ENCODE assay signal across 8 mouse cellular contexts in the genomic region with DNA sequence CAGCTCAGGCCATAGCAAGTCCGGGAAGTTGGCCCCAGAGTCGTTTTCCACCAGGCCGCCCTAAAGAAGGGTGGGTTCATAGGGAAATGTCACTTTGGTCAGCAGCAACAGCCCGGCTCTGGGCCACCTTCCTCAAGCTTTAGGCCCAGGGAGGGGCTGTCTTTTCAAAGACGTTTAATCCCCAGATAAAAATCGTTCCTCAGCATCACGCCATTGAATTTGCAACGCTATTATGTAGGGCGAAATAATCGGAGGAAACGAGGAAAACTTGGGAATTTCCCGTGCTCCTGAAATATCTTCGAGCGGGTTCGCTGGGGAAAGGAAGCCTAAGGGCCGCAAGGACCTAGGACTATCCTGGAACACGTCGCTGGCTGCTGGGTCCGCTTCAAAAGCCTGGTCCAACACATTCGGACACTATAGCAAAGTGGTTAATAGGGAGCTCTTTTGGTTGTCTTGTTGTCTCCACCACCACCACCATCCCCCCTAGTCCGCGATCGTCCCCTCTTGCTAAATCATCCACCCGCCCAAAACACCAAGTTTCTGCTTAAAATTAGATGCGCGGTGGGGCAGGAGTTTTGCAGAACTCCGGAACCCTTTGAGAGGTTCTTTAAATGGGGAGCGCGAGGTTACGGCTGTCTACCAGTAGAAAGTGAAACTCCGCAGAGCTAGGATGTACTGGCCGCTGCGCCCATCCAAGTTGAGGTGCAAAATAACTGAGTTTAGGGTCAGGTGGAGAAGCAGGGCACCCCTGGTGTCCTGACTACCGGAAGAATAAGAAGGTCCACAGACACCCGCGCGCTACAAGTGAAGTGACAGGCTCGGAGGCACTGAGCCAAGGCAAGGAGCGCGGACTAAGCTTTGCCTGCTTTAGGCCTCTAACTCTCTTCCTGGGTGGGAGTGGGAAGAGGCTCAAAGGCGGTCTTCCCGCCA. TPM values are rescaled to one million over a fixed set of nuclear protein-coding genes. Genes with fewer than 3 reads are reported as not detected.
A peak's percentile ranks its signal among the peaks of the same experiment; 100 is the strongest.
DNase-seq lines count a peak whose midpoint lies in the region; TF ChIP-seq lines count a peak whose summit lies in the region.

No protein-coding gene starts in this region.

- no peak for TF ChIP-seq CTCF in bone marrow macrophage, adult 2 months (IDR thresholded peaks at IDR 0.05; ENCODE audit: low read depth, low read length)

- H3K4me1 ChIP-seq in bone marrow macrophage, adult 2 months (ENCODE audit: control insufficient read depth, insufficient read depth, low read length): no peaks in the 10 kb centered on the region

- DNase-seq in adrenal gland, postnatal 10 days: peak; percentile 17
- DNase-seq in adrenal gland, adult 8-10 months: no peak
- peak; percentile 44 for DNase-seq in heart, adult 8-10 months (ENCODE audit: low spot score)
- peak; percentile 34 to 48 for DNase-seq in kidney, postnatal 4 days
- peak; percentile 71 for DNase-seq in neural tube, embryonic 10.5 days (ENCODE audit: extremely low spot score, low spot score)
- no peak for DNase-seq in urinary bladder, postnatal 36 days (ENCODE audit: low spot score in 2 of 2)
- no peak for DNase-seq in cerebellum, adult 18-20 months

- H3K27ac ChIP-seq in bone marrow macrophage, adult 2 months (ENCODE audit: insufficient read depth, low read depth, low read length): no peak overlapping the region

- no peak for TF ChIP-seq POLR2A in bone marrow macrophage, adult 2 months (IDR thresholded peaks at IDR 0.05; ENCODE audit: borderline replicate concordance, low read depth, low read length)

- H3K4me3 ChIP-seq in bone marrow macrophage, adult 2 months (ENCODE audit: insufficient read depth, low read length): peak overlapping the region; percentile 56

RNA-seq across cellular contexts. Expression of a gene that starts 1.3 kb away (rescaled TPM):
- total RNA-seq in adrenal gland, postnatal 10 days (2021): 1 to 10 TPM; 1.9 to 2.5 TPM
- 1 to 10 TPM; 1.2 to 3.7 (median 2.3) TPM for total RNA-seq in adrenal gland, adult 8-10 months (2022)
- polyA plus RNA-seq in bone marrow macrophage, adult 2 months (2012; ENCODE audit: insufficient read depth, insufficient read length, missing spikeins): not detected in 2 replicates
- 1 to 10 TPM; 3.0 to 3.8 (median 3.3) TPM for total RNA-seq in heart, adult 8-10 months (2022)

Comparison
In these comparisons a context has a peak if more than half of its experiments do, and no peak if none do; other contexts are left out.
1. DNase-seq: peak in adrenal gland, postnatal 10 days (single experiment), heart, adult 8-10 months (single experiment), kidney, postnatal 4 days (2 of 2) and neural tube, embryonic 10.5 days (single experiment); none in adrenal gland, adult 8-10 months (single experiment), urinary bladder, postnatal 36 days (0 of 2) and cerebellum, adult 18-20 months (0 of 2).